Comparison of ENCODE assay signal across 14 mouse cellular contexts in the genomic region with DNA sequence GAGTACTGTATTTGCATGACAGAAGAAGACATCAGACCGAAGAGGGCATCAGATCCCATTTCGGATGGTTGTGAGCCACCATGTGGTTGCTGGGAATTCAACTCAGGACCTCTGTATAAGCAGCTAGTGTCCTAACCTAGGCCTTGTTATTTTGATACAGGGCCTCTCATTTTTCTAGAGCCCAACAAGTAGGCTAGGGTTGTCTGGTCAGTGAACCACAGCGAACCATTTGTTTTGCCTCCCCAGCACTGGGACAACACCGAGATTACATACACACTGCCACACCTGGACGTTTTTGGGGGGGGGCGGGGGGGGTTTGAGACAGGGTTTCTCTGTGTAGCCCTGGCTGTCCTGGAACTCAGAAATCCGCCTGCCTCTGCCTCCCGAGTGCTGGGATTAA. TPM values are rescaled to one million over a fixed set of nuclear protein-coding genes. Genes with fewer than 3 reads are reported as not detected.
DNase-seq lines count a peak whose midpoint lies in the region; ATAC-seq and TF ChIP-seq lines count a peak whose summit lies in the region.
"Had no signal": no experiment of that assay in that cellular context is flagged by ENCODE, and none has a peak within 500 bp of the region (broad histone marks: within the 10 kb centered on the region; RNA-seq: fewer than 3 reads in every experiment).

No protein-coding gene starts in this region.

- peaks cover 69% of the 10 kb centered on the region for H3K4me1 ChIP-seq in heart, embryonic 10.5 days
- H3K4me1 ChIP-seq in lung, embryonic 16.5 days (replicated peaks; ENCODE audit: control insufficient read depth, insufficient read depth, low read length) = peaks cover 55% of the 10 kb centered on the region
- peaks cover 38 to 55% of the 10 kb centered on the region in 2 experiments for H3K4me1 ChIP-seq in liver, embryonic 14.5 days (replicated peaks; ENCODE audit: control insufficient read depth in 2 of 2, insufficient read depth in 2 of 2, low read length in 1 of 2)

- peak overlapping the region; percentile 99; the same call in 1 of the 2 replicates for H3K27ac ChIP-seq in heart, embryonic 10.5 days
- peak overlapping the region; percentile 97 for H3K27ac ChIP-seq in lung, embryonic 16.5 days (ENCODE audit: low read length)
- H3K27ac ChIP-seq in liver, embryonic 14.5 days = peak overlapping the region; percentile 90

- ATAC-seq in lung, embryonic 16.5 days (ENCODE audit: low read depth) = no peak
- ATAC-seq in liver, embryonic 14.5 days (ENCODE audit: insufficient read depth) = no peak

- no peak overlapping the region for H3K4me3 ChIP-seq in heart, embryonic 10.5 days
- H3K4me3 ChIP-seq in lung, embryonic 16.5 days (ENCODE audit: low read length) = no peak overlapping the region
- no peak overlapping the region for H3K4me3 ChIP-seq in liver, embryonic 14.5 days (ENCODE audit: insufficient read depth in 1 of 2, low read depth in 2 of 2, low read length in 2 of 2)

- intact Hi-C loops in heart, postnatal 25 days (cut with DNase I) = no loop called here

- no peak for DNase-seq in heart, embryonic 10.5 days (ENCODE audit: low spot score)
- no peak for DNase-seq in heart, postnatal 25 days (ENCODE audit: low spot score)
- no peak for DNase-seq in lung, postnatal 10 days
- no peak for DNase-seq in liver, embryonic 14.5 days (ENCODE audit: low read depth in 3 of 3, low spot score in 3 of 3)
- DNase-seq in B cell, adult 2 months = no peak
- no peak for DNase-seq in layer of hippocampus, postnatal 10 days (ENCODE audit: low spot score in 2 of 2)
- DNase-seq: gastrocnemius, postnatal 14 days; right cerebral cortex, postnatal 25 days had no signal

- TF ChIP-seq EP300 in liver, embryonic 14.5 days (IDR thresholded peaks at IDR 0.05; ENCODE audit: low read depth) = no peak

- TF ChIP-seq CTCF in liver, embryonic 14.5 days (IDR thresholded peaks at IDR 0.05; ENCODE audit: low read depth) = no peak

- no peaks in the 10 kb centered on the region for H3K27me3 ChIP-seq in heart, embryonic 10.5 days (ENCODE audit: insufficient read depth, poor library complexity, severe bottlenecking)
- no peaks in the 10 kb centered on the region for H3K27me3 ChIP-seq in lung, embryonic 16.5 days (ENCODE audit: control insufficient read depth, insufficient read depth, low read depth, low read length)
- no peaks in the 10 kb centered on the region for H3K27me3 ChIP-seq in liver, embryonic 14.5 days (ENCODE audit: control insufficient read depth, insufficient read depth, low read length)

- no peak overlapping the region for H3K4me2 ChIP-seq in lung, embryonic 16.5 days (ENCODE audit: low read depth, low read length)
- H3K4me2 ChIP-seq in liver, embryonic 14.5 days (ENCODE audit: low read depth) = peak overlapping the region; percentile 58

- H3K9me3 ChIP-seq in heart, embryonic 10.5 days = no peaks in the 10 kb centered on the region
- no peaks in the 10 kb centered on the region for H3K9me3 ChIP-seq in lung, embryonic 16.5 days (ENCODE audit: control insufficient read depth, low read length)
- H3K9me3 ChIP-seq in liver, embryonic 14.5 days (ENCODE audit: control insufficient read depth, low read length) = no peaks in the 10 kb centered on the region
- H3K9me3 ChIP-seq: G1E; hindbrain, embryonic 12.5 days; limb, embryonic 10.5 days; midbrain, embryonic 12.5 days; neural tube, embryonic 15.5 days had no signal

- no peaks in the 10 kb centered on the region; the same call in 1 of the 2 replicates for H3K36me3 ChIP-seq in heart, embryonic 10.5 days
- no peaks in the 10 kb centered on the region for H3K36me3 ChIP-seq in lung, embryonic 16.5 days (ENCODE audit: control insufficient read depth, insufficient read depth, low read length)
- no peaks in the 10 kb centered on the region for H3K36me3 ChIP-seq in liver, embryonic 14.5 days (replicated peaks; ENCODE audit: control insufficient read depth, insufficient read depth, low read depth)
- H3K36me3 ChIP-seq: hindbrain, embryonic 12.5 days; midbrain, embryonic 12.5 days; neural tube, embryonic 15.5 days had no signal

- H3K9ac ChIP-seq in lung, embryonic 16.5 days (ENCODE audit: low read length) = no peak overlapping the region
- H3K9ac ChIP-seq in liver, embryonic 14.5 days (replicated peaks) = no peak overlapping the region
- H3K9ac ChIP-seq: hindbrain, embryonic 12.5 days; neural tube, embryonic 15.5 days had no signal

- WGBS in heart, embryonic 10.5 days = 82% methylated on average over 8 of the region's 8 CpGs
- WGBS in lung, embryonic 16.5 days = 76% methylated on average over 8 of the region's 8 CpGs
- 66% methylated on average over 8 of the region's 8 CpGs for WGBS in liver, embryonic 14.5 days (ENCODE audit: insufficient replicate concordance)

RNA-seq across cellular contexts. Expression of gene Arhgap23, which starts 18.8 kb away (rescaled TPM):
- 6.8 and 7.8 TPM in 2 replicates for polyA plus RNA-seq in heart, embryonic 10.5 days (2016; fragmentation: Nextera tagmentation; extraction: Ambion mirVana)
- total RNA-seq in heart, postnatal 25 days (2021) = 10 to 100 TPM; 14.8 to 19.4 TPM
- 5.2 and 5.4 TPM in 2 replicates for polyA plus RNA-seq in lung, embryonic 16.5 days (2015; fragmentation: Nextera tagmentation; extraction: Ambion mirVana)
- polyA plus RNA-seq in liver, embryonic 14.5 days (2012; rRNA removed) = 17.5 and 21.2 TPM in 2 replicates
- polyA plus RNA-seq in liver, embryonic 14.5 days (2014; fragmentation: Nextera tagmentation; extraction: Ambion mirVana) = 7.3 and 7.9 TPM in 2 replicates
- total RNA-seq in layer of hippocampus, postnatal 10 days (2021) = 10 to 100 TPM; 73.3 to 77.4 TPM
